Mouse (Mus musculus): Measurements from ENCODE around the gene Wdr90. TPM values are rescaled to one million over a fixed set of nuclear protein-coding genes. Genes with fewer than 3 reads are reported as not detected.

Gene Wdr90
- polyA plus RNA-seq (2015; fragmentation: Nextera tagmentation; extraction: Ambion mirVana), result 3.5 and 5.5 TPM in 2 replicates

GRCm38 (mm10) chr17:25860832-25861703 is at the start of gene Wdr90:
TSS of gene Wdr90 (minus strand) at chr17:25861501.

GRCm38 (mm10) chr17:25880196-25880910 is 19.1 kb upstream of the Wdr90 start, which contains the start of gene Wfikkn1:
TSS of gene Wfikkn1 (minus strand) at chr17:25880858.

GRCm38 (mm10) chr17:25874721-25875170 is 13.4 kb upstream of the Wdr90 start, which contains the start of gene Mettl26:
TSS of gene Mettl26 (plus strand) at chr17:25875074.

GRCm38 (mm10) chr17:25868601-25869191 is 7.4 kb upstream of the Wdr90 start, which contains the start of gene Mcrip2:
TSS of gene Mcrip2 (minus strand) at chr17:25868764.

GRCm38 (mm10) chr17:25844396-25844901 is 16.9 kb downstream of the Wdr90 start, which contains the start of gene Rhot2:
TSS of gene Rhot2 (minus strand) at chr17:25844851.

GRCm38 (mm10) chr17:25841117-25841880 is 20.0 kb downstream of the Wdr90 start, which contains the start of gene Gm20683:
TSS of gene Gm20683 (minus strand) at chr17:25841763.

GRCm38 (mm10) chr17:25837076-25837410 is 24.3 kb downstream of the Wdr90 start, which contains the start of gene Rhbdl1:
TSS of gene Rhbdl1 (minus strand) at chr17:25837295.

GRCm38 (mm10) chr17:25833291-25833663 is 28.0 kb downstream of the Wdr90 start, which contains the start of gene Stub1:
TSS of gene Stub1 (minus strand) at chr17:25833404.

GRCm38 (mm10) chr17:25828712-25829557 is 32.4 kb downstream of the Wdr90 start, which contains the start of gene Jmjd8:
TSS of gene Jmjd8 (plus strand) at chr17:25828867.

GRCm38 (mm10) chr17:25823452-25823851 is 37.8 kb downstream of the Wdr90 start, which contains the start of gene Wdr24:
TSS of gene Wdr24 (plus strand) at chr17:25823627.

GRCm38 (mm10) chr17:25808789-25809605 is 52.3 kb downstream of the Wdr90 start, which contains the start of gene Fbxl16:
TSS of gene Fbxl16 (plus strand) at chr17:25809085.

GRCm38 (mm10) chr17:25796951-25797369 is 64.3 kb downstream of the Wdr90 start, which contains the start of gene Metrn:
TSS of gene Metrn (minus strand) at chr17:25797136.

GRCm38 (mm10) chr17:25795609-25796092 is 65.7 kb downstream of the Wdr90 start, which contains the start of gene AC134908.4:
TSS of gene AC134908.4 (minus strand) at chr17:25795659.

Small RNA genes within 50 kb of the gene (microRNA-seq; reads per million reads assigned to microRNA genes)
- gene Mir3082, result 0.10 to 0.64 reads per million in 2 experiments

Other genes starting within 250 kb of the Wdr90 start
- gene Gng13, start 144.3 kb downstream of the Wdr90 start, polyA plus RNA-seq (2015; fragmentation: Nextera tagmentation; extraction: Ambion mirVana), result 0.28 TPM in 1 of 2 replicates, not detected in the other
- 3.2 and 4.6 TPM in 2 replicates for gene Chtf18, start 134.1 kb downstream of the Wdr90 start, polyA plus RNA-seq (2015; fragmentation: Nextera tagmentation; extraction: Ambion mirVana)
- gene Rpusd1, start 133.8 kb downstream of the Wdr90 start, polyA plus RNA-seq (2015; fragmentation: Nextera tagmentation; extraction: Ambion mirVana), result 8.7 and 9.4 TPM in 2 replicates
- gene Mslnl, start 125.5 kb downstream of the Wdr90 start, polyA plus RNA-seq (2015; fragmentation: Nextera tagmentation; extraction: Ambion mirVana), result not detected in 2 replicates
- gene Msln, start 107.1 kb downstream of the Wdr90 start, polyA plus RNA-seq (2015; fragmentation: Nextera tagmentation; extraction: Ambion mirVana), result 1.4 and 1.7 TPM in 2 replicates
- gene Narfl, start 87.7 kb downstream of the Wdr90 start, polyA plus RNA-seq (2015; fragmentation: Nextera tagmentation; extraction: Ambion mirVana), result 36.6 and 38.7 TPM in 2 replicates
- 31.4 and 32.9 TPM in 2 replicates for gene Haghl, start 75.8 kb downstream of the Wdr90 start, polyA plus RNA-seq (2015; fragmentation: Nextera tagmentation; extraction: Ambion mirVana)
- 0.16 and 0.22 TPM in 2 replicates for gene Ccdc78, start 74.9 kb downstream of the Wdr90 start, polyA plus RNA-seq (2015; fragmentation: Nextera tagmentation; extraction: Ambion mirVana)
- 55.4 and 60.9 TPM in 2 replicates for gene Fam173a, start 68.6 kb downstream of the Wdr90 start, polyA plus RNA-seq (2015; fragmentation: Nextera tagmentation; extraction: Ambion mirVana)
- 0.35 and 0.65 TPM in 2 replicates for gene AC134908.4, start 65.8 kb downstream of the Wdr90 start, polyA plus RNA-seq (2015; fragmentation: Nextera tagmentation; extraction: Ambion mirVana)
- 22.8 and 28.7 TPM in 2 replicates for gene Metrn, start 64.4 kb downstream of the Wdr90 start, polyA plus RNA-seq (2015; fragmentation: Nextera tagmentation; extraction: Ambion mirVana)
- 0.72 and 0.95 TPM in 2 replicates for gene Fbxl16, start 52.4 kb downstream of the Wdr90 start, polyA plus RNA-seq (2015; fragmentation: Nextera tagmentation; extraction: Ambion mirVana)
- 11.8 and 12.4 TPM in 2 replicates for gene Wdr24, start 37.9 kb downstream of the Wdr90 start, polyA plus RNA-seq (2015; fragmentation: Nextera tagmentation; extraction: Ambion mirVana)
- 17.9 and 23.0 TPM in 2 replicates for gene Jmjd8, start 32.6 kb downstream of the Wdr90 start, polyA plus RNA-seq (2015; fragmentation: Nextera tagmentation; extraction: Ambion mirVana)
- gene Stub1, start 28.1 kb downstream of the Wdr90 start, polyA plus RNA-seq (2015; fragmentation: Nextera tagmentation; extraction: Ambion mirVana), result 186 and 212 TPM in 2 replicates
- 13.6 and 17.2 TPM in 2 replicates for gene Rhbdl1, start 24.2 kb downstream of the Wdr90 start, polyA plus RNA-seq (2015; fragmentation: Nextera tagmentation; extraction: Ambion mirVana)
- 4.3 and 4.5 TPM in 2 replicates for gene Gm20683, start 19.7 kb downstream of the Wdr90 start, polyA plus RNA-seq (2015; fragmentation: Nextera tagmentation; extraction: Ambion mirVana)
- gene Rhot2, start 16.6 kb downstream of the Wdr90 start, polyA plus RNA-seq (2015; fragmentation: Nextera tagmentation; extraction: Ambion mirVana), result 11.2 and 13.6 TPM in 2 replicates
- 120 and 122 TPM in 2 replicates for gene Mcrip2, start 7.3 kb upstream of the Wdr90 start, polyA plus RNA-seq (2015; fragmentation: Nextera tagmentation; extraction: Ambion mirVana)
- 35.5 and 37.9 TPM in 2 replicates for gene Mettl26, start 13.6 kb upstream of the Wdr90 start, polyA plus RNA-seq (2015; fragmentation: Nextera tagmentation; extraction: Ambion mirVana)
- gene Wfikkn1, start 19.4 kb upstream of the Wdr90 start, polyA plus RNA-seq (2015; fragmentation: Nextera tagmentation; extraction: Ambion mirVana), result 0.15 and 0.19 TPM in 2 replicates
- 9.7 and 10.2 TPM in 2 replicates for gene Rab40c, start 58.2 kb upstream of the Wdr90 start, polyA plus RNA-seq (2015; fragmentation: Nextera tagmentation; extraction: Ambion mirVana)
- gene Pigq, start 83.4 kb upstream of the Wdr90 start, polyA plus RNA-seq (2015; fragmentation: Nextera tagmentation; extraction: Ambion mirVana), result 27.6 and 28.6 TPM in 2 replicates
- gene Nhlrc4, start 83.5 kb upstream of the Wdr90 start, polyA plus RNA-seq (2015; fragmentation: Nextera tagmentation; extraction: Ambion mirVana), result not detected in 2 replicates
- gene A930017K11Rik, start 91.1 kb upstream of the Wdr90 start, polyA plus RNA-seq (2015; fragmentation: Nextera tagmentation; extraction: Ambion mirVana), result 0.14 TPM in 1 of 2 replicates, not detected in the other
- gene Capn15, start 124.3 kb upstream of the Wdr90 start, polyA plus RNA-seq (2015; fragmentation: Nextera tagmentation; extraction: Ambion mirVana), result 6.7 and 8.4 TPM in 2 replicates
- 9.0 and 10.9 TPM in 2 replicates for gene Rab11fip3, start 208.1 kb upstream of the Wdr90 start, polyA plus RNA-seq (2015; fragmentation: Nextera tagmentation; extraction: Ambion mirVana)
- gene Decr2, start 228.8 kb upstream of the Wdr90 start, polyA plus RNA-seq (2015; fragmentation: Nextera tagmentation; extraction: Ambion mirVana), result 18.5 and 22.5 TPM in 2 replicates
- gene Nme4, start 234.1 kb upstream of the Wdr90 start, polyA plus RNA-seq (2015; fragmentation: Nextera tagmentation; extraction: Ambion mirVana), result 28.8 and 36.8 TPM in 2 replicates